Mouse (Mus musculus): ENCODE data around the gene Xrcc6. TPM values are rescaled to one million over a fixed set of nuclear protein-coding genes. Genes with fewer than 3 reads are reported as not detected.

Gene Xrcc6
- 76.1 and 79.6 TPM in 2 replicates for polyA plus RNA-seq (2015; fragmentation: Nextera tagmentation; extraction: Ambion mirVana)

DNA sequence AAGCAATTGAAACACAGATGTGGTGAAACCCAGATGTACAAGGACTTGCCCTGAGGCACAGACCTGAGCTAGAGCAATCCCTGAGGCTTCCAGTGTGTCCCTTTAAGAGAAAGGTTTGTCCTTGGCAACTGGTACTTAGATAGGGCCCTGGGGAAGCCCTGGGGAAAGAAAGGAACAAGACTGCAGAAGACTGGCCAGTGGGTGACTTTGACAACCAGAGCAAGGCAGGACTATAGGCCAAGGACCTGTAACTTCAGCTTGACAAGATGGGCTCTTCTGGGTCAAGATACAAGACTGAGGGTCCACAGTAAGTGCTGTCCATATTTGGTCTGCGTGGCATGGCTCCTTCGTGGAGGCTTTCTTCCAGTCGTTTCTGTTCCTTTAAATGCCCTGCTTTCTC is at the start of gene Xrcc6:
Xrcc6 (plus strand) TSS at position 190 of the 400 bp plus-strand sequence.
- no peaks in the 10 kb centered on the region for H3K36me3 ChIP-seq
- no peak within 1 kb of the TSS for H3K27ac ChIP-seq
- H3K27me3 ChIP-seq (replicated peaks), result no peaks in the 10 kb centered on the region
- WGBS, result 78% methylated on average over 3 of the region's 3 CpGs
- H3K9ac ChIP-seq, result no peak within 1 kb of the TSS
- H3K4me3 ChIP-seq (replicated peaks), result no peak within 1 kb of the TSS
- H3K9me3 ChIP-seq, result no peaks in the 10 kb centered on the region
- 0 out of 2 replicates have a peak, but pooled peaks cover 8% of the 10 kb centered on the region for H3K4me1 ChIP-seq (replicated peaks)
- ATAC-seq, result no peak
- H3K4me2 ChIP-seq (replicated peaks), result no peak within 1 kb of the TSS

DNA sequence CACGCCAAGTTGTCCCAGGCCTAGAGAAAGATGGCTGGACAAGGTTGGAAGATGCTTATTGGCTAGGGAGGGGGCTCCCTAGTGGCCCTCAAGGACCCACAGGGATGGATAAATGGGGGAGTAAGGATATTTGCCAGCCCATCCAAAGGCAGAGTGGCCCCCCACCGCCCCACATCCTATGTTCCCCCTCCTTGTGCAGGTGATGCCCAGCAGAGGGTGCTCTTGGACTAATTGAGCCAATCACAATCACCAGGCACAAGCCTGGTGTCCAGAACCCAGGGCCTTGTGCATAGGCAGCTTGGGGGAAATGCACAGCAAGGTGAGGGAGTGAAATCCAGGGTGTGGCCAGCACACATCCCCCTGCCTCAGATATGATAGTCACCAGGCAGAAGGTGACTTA is 49.4 kb upstream of the Xrcc6 start:
- no peak overlapping the region for H3K27ac ChIP-seq
- no peaks in the 10 kb centered on the region for H3K36me3 ChIP-seq
- peaks cover 23% of the 10 kb centered on the region for H3K4me1 ChIP-seq (replicated peaks)
- no peak overlapping the region for H3K9ac ChIP-seq
- 0 out of 2 replicates have a peak, but pooled peaks have one; percentile 24 for ATAC-seq
- H3K4me3 ChIP-seq (replicated peaks), result peak overlapping the region; percentile 45; the same call in 1 of the 2 replicates
- H3K9me3 ChIP-seq, result no peaks in the 10 kb centered on the region
- peak overlapping the region; percentile 69; the same call in 1 of the 2 replicates for H3K4me2 ChIP-seq (replicated peaks)
- peaks cover 8% of the 10 kb centered on the region; the same call in 1 of the 2 replicates for H3K27me3 ChIP-seq (replicated peaks)
- 25% methylated on average over 2 of the region's 2 CpGs for WGBS

DNA sequence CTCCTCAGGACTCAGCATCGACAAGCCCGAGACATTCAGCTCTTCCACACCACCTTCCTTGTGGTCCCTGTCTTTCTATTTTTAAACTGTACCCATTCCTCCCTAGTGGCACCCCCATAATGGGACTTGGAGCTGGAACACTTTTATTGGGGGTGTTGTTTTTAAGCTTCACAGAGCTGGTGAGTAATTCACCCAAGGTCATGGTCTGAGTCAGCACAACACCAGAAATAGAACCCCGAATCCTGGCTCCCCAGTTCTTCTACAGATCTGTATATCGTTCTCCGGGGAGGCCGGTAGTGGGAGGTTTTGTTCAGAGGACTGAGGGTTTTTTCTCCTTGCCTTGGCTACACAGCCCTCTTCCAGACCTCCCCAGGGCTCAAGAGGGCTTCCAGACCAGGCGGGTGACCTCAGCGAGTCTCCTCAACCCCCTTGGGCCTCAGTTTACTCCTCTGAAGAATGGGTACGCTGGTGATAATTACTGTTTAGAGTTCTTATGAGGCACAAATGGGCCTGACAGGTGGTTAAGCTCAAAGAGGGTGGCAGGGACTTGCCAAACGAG is 48.4 kb upstream of the Xrcc6 start:
- Histone ChIP-seq H3K9ac (no peak overlapping the region), H3K9me3 (no peaks in the 10 kb centered on the region), H3K27ac (no peak overlapping the region), H3K27me3 (replicated peaks) (peaks cover 8% of the 10 kb centered on the region; the same call in 1 of the 2 replicates), H3K4me2 (replicated peaks) (no peak overlapping the region), H3K4me1 (replicated peaks) (peaks cover 19% of the 10 kb centered on the region), H3K4me3 (replicated peaks) (no peak overlapping the region), H3K36me3 (no peaks in the 10 kb centered on the region)
- no peak for ATAC-seq
- WGBS, result 87% methylated on average over 10 of the region's 10 CpGs

DNA sequence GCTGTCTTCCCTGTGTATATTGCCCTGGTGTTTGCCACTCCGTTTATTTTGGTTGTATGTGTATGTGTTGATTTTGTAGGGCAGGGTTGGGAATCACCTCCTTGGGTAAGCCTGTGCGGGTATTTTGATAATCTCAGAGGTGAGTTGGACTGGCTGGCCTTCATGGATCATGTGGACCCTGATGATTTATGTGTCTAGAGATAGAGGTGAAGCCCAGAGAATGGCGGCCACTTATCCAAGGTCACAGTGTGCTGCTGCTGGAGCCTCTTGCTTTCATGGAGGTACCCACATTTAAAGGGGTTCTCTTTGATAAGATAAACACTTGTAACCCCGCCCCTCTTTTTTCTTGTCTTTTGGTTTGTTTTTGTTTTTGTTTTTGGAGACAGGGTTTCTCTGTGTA is 47.9 kb upstream of the Xrcc6 start:
- Histone ChIP-seq H3K4me1 (replicated peaks) (peaks cover 19% of the 10 kb centered on the region), H3K4me2 (replicated peaks) (no peak overlapping the region), H3K9ac (no peak overlapping the region), H3K9me3 (no peaks in the 10 kb centered on the region), H3K27ac (no peak overlapping the region), H3K36me3 (no peaks in the 10 kb centered on the region), H3K4me3 (replicated peaks) (no peak overlapping the region), H3K27me3 (replicated peaks) (peaks cover 8% of the 10 kb centered on the region; the same call in 1 of the 2 replicates)
- no peak for ATAC-seq
- WGBS, result 73% methylated on average over 4 of the region's 4 CpGs

DNA sequence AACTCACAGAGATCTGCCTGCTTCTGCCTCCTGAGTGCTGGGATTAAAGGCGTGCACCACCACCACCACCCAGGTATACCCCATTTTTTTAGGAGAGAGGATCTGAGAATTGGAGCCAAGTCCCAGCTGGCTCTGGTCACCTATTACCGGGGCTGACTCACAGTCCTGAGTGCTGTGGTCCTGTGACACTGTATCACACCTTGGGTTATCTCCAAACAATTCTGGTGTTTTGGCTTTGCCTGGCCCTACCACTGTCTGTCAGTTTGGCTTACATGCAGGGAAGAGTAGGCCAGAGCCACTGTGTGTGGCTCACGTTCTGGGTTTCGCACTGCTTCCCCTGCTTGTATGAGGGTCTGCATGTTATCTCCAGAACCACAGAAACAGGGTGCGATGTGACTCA is 47.4 kb upstream of the Xrcc6 start:
- H3K4me2 ChIP-seq (replicated peaks), result no peak overlapping the region
- no peaks in the 10 kb centered on the region for H3K9me3 ChIP-seq
- peaks cover 8% of the 10 kb centered on the region; the same call in 1 of the 2 replicates for H3K27me3 ChIP-seq (replicated peaks)
- ATAC-seq, result no peak
- H3K4me3 ChIP-seq (replicated peaks), result no peak overlapping the region
- H3K4me1 ChIP-seq (replicated peaks), result peaks cover 19% of the 10 kb centered on the region
- WGBS, result 87% methylated on average over 5 of the region's 5 CpGs
- H3K27ac ChIP-seq, result no peak overlapping the region
- no peak overlapping the region for H3K9ac ChIP-seq
- no peaks in the 10 kb centered on the region for H3K36me3 ChIP-seq

DNA sequence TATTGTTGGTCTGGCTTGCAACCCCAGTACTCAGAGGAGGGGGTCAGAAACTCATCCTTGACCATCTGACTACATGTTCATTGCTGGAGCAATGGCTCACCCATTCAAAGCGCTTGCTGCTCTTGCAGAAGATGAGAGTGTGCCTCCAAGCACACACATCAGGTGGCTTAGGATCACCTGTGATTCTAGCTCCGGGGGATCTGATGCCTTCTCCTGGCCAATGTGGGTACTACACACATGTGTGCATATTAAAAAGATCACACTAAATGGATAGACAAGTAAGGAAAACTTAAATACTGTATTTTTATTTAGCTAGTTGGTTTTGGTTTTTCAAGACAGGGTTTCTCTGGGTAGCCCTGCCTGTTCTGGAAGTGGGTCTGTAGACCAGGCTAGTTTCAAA is 46.6 kb upstream of the Xrcc6 start:
- no peak overlapping the region for H3K9ac ChIP-seq
- H3K4me3 ChIP-seq (replicated peaks), result no peak overlapping the region
- ATAC-seq, result no peak
- H3K27ac ChIP-seq, result no peak overlapping the region
- H3K4me2 ChIP-seq (replicated peaks), result no peak overlapping the region
- peaks cover 19% of the 10 kb centered on the region for H3K4me1 ChIP-seq (replicated peaks)
- H3K36me3 ChIP-seq, result no peaks in the 10 kb centered on the region
- WGBS, result 94% methylated on average over 2 of the region's 2 CpGs
- no peaks in the 10 kb centered on the region for H3K9me3 ChIP-seq
- peaks cover 8% of the 10 kb centered on the region; the same call in 1 of the 2 replicates for H3K27me3 ChIP-seq (replicated peaks)

DNA sequence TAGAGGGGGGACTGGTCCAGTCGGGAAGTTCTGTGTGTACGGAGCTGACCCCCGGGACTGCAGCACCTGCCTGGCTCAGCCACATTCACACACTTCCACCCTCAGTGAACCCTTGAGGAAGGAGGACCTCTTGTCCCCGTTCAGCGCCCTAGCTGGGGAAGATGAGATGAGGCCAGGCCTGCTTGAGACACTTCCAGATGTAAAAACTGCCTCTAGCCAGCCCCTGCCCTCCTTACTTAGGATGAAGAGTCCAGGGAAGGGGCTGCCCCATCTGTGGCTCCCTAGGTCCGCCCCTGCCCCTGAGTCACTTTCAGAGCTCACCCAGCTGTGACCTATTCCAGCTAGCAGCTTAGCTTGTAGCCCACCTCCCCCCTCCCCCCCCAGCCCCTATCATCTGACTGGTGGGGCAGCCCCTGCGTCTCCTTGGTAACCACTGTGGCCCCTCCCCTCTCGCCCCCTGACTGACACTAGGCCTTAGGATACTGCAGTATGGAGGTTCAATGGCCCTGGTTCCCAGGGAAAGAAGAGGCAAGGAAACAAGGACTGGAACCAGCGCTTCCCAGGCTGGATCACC is 44.4 kb upstream of the Xrcc6 start:
- Histone ChIP-seq H3K27ac (no peak overlapping the region), H3K9ac (no peak overlapping the region), H3K4me3 (replicated peaks) (no peak overlapping the region), H3K9me3 (no peaks in the 10 kb centered on the region), H3K4me2 (replicated peaks) (no peak overlapping the region), H3K4me1 (replicated peaks) (0 out of 2 replicates have a peak, but pooled peaks cover 4% of the 10 kb centered on the region), H3K27me3 (replicated peaks) (no peaks in the 10 kb centered on the region), H3K36me3 (no peaks in the 10 kb centered on the region)
- no peak for ATAC-seq
- 25% methylated on average over 9 of the region's 9 CpGs for WGBS

DNA sequence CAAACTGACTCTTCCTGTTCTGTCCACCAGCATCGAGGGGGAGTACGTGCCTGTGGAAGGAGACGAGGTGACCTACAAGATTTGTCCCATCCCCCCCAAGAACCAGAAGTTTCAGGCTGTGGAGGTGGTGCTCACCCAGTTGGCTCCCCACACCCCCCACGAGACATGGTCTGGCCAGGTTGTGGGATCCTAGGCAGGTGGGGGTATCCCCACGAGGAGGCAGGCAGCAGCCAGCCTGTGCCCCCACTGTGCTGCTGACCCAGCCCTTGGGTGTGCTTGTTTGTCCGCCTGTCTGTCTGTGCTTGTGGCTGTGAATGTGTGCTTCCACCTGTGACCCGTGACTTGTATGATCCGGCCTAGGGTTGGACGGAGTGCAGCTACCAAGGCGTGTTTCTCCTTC is 38.6 kb upstream of the Xrcc6 start:
- no peak overlapping the region for H3K4me2 ChIP-seq (replicated peaks)
- H3K27ac ChIP-seq, result no peak overlapping the region
- H3K9me3 ChIP-seq, result no peaks in the 10 kb centered on the region
- no peaks in the 10 kb centered on the region for H3K27me3 ChIP-seq (replicated peaks)
- H3K9ac ChIP-seq, result no peak overlapping the region
- WGBS, result 89% methylated on average over 10 of the region's 10 CpGs
- no peaks in the 10 kb centered on the region for H3K4me1 ChIP-seq (replicated peaks)
- H3K4me3 ChIP-seq (replicated peaks), result no peak overlapping the region
- no peak for ATAC-seq
- peaks cover 2% of the 10 kb centered on the region; the same call in 1 of the 2 replicates for H3K36me3 ChIP-seq

DNA sequence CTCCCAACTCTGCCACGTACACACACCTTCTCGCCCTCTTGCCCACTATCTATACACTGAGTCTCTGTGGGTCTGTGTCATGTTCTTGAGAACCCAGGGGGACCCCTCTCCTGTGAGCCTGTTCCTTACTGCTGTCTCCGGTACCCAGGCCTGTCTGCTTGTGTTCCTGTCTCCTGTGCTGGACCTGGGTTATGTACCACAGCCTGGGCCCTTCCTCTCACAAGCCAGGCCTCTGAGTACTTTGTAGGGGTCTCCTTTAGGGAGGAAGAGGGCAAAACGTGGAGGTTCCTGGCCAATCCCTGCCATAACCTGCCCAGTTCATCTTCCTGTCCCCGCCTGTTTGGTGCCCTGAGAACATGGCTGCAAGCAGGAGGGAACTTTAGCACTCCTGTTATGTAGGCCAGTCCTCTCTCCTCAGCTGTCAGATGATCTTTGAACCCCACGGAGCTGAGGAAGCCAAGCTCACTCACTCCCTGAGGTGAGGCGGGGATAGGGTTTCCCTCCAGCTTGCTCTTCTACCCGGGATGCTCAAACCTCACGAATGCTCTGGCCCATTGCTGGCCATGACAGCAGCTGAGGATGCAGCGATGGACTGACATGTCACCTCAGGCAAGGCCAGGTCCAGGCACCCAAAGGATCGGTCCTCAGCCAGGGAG is 38.0 kb upstream of the Xrcc6 start:
- no peaks in the 10 kb centered on the region for H3K27me3 ChIP-seq (replicated peaks)
- H3K4me2 ChIP-seq (replicated peaks), result no peak overlapping the region
- H3K9ac ChIP-seq, result no peak overlapping the region
- H3K4me1 ChIP-seq (replicated peaks), result no peaks in the 10 kb centered on the region
- H3K9me3 ChIP-seq, result no peaks in the 10 kb centered on the region
- WGBS, result 73% methylated on average over 11 of the region's 11 CpGs
- no peak for ATAC-seq
- no peak overlapping the region for H3K4me3 ChIP-seq (replicated peaks)
- no peak overlapping the region for H3K27ac ChIP-seq
- peaks cover 2% of the 10 kb centered on the region; the same call in 1 of the 2 replicates for H3K36me3 ChIP-seq

DNA sequence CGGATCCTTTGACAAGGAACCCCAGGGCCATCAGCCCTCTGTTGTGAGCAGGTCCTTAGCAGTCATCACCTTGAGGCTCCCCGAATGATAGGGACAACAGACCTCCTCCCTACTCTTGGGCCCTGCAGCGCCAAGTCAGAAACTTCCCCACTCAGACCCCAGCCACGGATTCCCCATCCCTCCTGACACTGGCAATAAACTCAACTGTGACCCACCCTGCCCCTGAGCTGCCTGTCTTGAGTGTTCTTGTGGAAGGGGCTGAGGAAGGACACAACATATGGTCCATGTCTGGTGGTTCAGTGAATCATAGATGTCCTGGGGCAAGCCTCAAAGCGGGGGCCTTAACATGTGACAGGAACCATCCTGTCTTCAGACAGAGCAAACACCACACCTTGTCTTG is 36.9 kb upstream of the Xrcc6 start:
- no peak overlapping the region for H3K27ac ChIP-seq
- H3K9ac ChIP-seq, result no peak overlapping the region
- H3K4me3 ChIP-seq (replicated peaks), result no peak overlapping the region
- H3K27me3 ChIP-seq (replicated peaks), result no peaks in the 10 kb centered on the region
- no peaks in the 10 kb centered on the region for H3K9me3 ChIP-seq
- ATAC-seq, result no peak
- no peak overlapping the region for H3K4me2 ChIP-seq (replicated peaks)
- 83% methylated on average over 5 of the region's 5 CpGs for WGBS
- no peaks in the 10 kb centered on the region for H3K4me1 ChIP-seq (replicated peaks)
- peaks cover 2% of the 10 kb centered on the region; the same call in 1 of the 2 replicates for H3K36me3 ChIP-seq

DNA sequence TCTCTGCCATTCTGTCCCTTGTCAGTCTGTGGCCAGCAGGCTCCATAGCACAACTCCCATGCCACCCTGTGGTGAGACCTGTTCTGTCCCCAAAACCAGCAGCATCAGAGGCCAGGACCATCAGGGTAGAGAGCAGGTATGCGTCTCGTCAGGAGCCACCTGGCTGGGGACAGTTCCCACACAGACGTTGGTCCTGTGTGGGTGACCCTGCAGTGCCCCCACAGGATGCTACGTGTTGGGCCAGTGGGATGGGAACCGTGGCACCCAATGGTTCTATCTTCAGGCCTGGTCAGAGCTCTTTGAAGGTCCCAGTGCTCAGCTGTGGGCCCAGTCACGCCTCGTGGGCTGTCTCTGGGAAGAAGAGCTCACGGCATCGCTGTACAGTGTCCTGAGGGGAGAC is 36.5 kb upstream of the Xrcc6 start:
- Histone ChIP-seq H3K36me3 (peaks cover 2% of the 10 kb centered on the region; the same call in 1 of the 2 replicates), H3K9ac (no peak overlapping the region), H3K4me1 (replicated peaks) (no peaks in the 10 kb centered on the region)

DNA sequence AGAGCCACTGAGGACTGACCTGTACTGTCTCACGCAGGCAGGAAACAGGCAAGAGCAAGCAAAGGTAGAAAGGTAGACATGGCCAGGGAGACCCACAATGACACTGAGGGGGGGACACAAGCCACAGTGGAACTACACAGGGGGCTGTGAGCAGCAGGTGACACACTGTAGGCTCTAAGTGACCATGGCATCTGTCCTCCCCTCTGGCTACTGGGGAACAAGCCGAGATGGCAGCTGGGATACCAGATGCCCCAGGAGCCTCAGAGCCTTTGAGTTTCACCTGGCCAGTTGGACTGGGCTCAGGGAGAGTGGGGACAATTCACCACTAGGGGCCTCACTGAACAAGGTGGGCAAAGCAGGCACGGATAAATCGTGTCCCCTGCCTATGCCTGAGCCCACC is 35.3 kb upstream of the Xrcc6 start:
- no peak for ATAC-seq
- Histone ChIP-seq H3K27me3 (replicated peaks) (no peaks in the 10 kb centered on the region), H3K4me2 (replicated peaks) (no peak overlapping the region), H3K9ac (no peak overlapping the region), H3K9me3 (no peaks in the 10 kb centered on the region), H3K4me3 (replicated peaks) (no peak overlapping the region), H3K27ac (no peak overlapping the region), H3K36me3 (peaks cover 2% of the 10 kb centered on the region; the same call in 1 of the 2 replicates), H3K4me1 (replicated peaks) (no peaks in the 10 kb centered on the region)
- WGBS, result 81% methylated on average over 4 of the region's 4 CpGs

More for the DNA sequence above, 36.5 kb upstream of the Xrcc6 start:
- H3K4me3 ChIP-seq (replicated peaks), result no peak overlapping the region
- no peak overlapping the region for H3K4me2 ChIP-seq (replicated peaks)
- H3K9me3 ChIP-seq, result no peaks in the 10 kb centered on the region
- WGBS, result 87% methylated on average over 9 of the region's 9 CpGs
- H3K27me3 ChIP-seq (replicated peaks), result no peaks in the 10 kb centered on the region
- no peak for ATAC-seq
- H3K27ac ChIP-seq, result no peak overlapping the region
